Mouse (Mus musculus): ENCODE data around the gene Man1a.

DNA sequence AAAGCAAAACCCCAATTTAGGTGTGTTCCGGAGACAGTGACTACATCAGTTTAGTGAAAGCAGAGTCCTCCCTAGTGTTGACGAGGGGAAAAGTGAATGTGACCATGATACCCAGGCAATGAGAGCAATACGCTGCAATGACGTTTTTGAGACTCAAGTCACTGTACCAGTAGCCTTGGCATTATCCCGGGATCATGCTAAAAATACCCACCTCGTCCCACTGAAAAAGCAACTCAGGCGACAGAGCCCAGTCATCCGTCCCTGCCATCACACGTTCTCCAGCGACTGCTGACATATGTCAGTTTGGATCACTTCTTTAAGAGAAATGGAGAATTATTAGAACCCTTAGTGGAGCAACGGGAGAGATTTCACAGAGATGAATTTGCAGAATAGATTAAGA is 13.6 kb downstream of the Man1a start:
- TF ChIP-seq CTCF (IDR thresholded peaks at IDR 0.05; ENCODE audit: low read depth, low read length) (no peak), POLR2A (IDR thresholded peaks at IDR 0.05; ENCODE audit: extremely low read depth, insufficient read depth, low read length) (no peak)
